14 mouse cellular contexts compared by ENCODE assay signal in genomic region chr8:10224305-10224971, GRCm38 (mm10).
DNase-seq lines count a peak whose midpoint lies in the region; ATAC-seq and TF ChIP-seq lines count a peak whose summit lies in the region.
"Had no signal": no experiment of that assay in that cellular context is flagged by ENCODE, and none has a peak within 500 bp of the region (broad histone marks: within the 10 kb centered on the region; RNA-seq: fewer than 3 reads in every experiment).

No protein-coding gene starts in this region.

- H3K36me3 ChIP-seq in intestine, embryonic 14.5 days (ENCODE audit: control insufficient read depth, insufficient read depth, low read length) = no peaks in the 10 kb centered on the region
- no peaks in the 10 kb centered on the region for H3K36me3 ChIP-seq in intestine, postnatal 0 days (ENCODE audit: control insufficient read depth, insufficient read depth)
- H3K36me3 ChIP-seq in intestine, embryonic 16.5 days (ENCODE audit: control insufficient read depth, insufficient read depth, low read length) = no peaks in the 10 kb centered on the region
- no peaks in the 10 kb centered on the region for H3K36me3 ChIP-seq in stomach, embryonic 15.5 days
- H3K36me3 ChIP-seq: embryonic facial prominence, embryonic 15.5 days had no signal

- no peak for TF ChIP-seq CTCF in intestine, postnatal 0 days (IDR thresholded peaks at IDR 0.05; ENCODE audit: low read depth)

- WGBS in intestine, embryonic 14.5 days = 48% methylated on average over 10 of the region's 10 CpGs
- WGBS in intestine, postnatal 0 days = 56% methylated on average over 10 of the region's 10 CpGs
- WGBS in intestine, embryonic 16.5 days = 49% methylated on average over 10 of the region's 10 CpGs
- 44% methylated on average over 10 of the region's 10 CpGs for WGBS in stomach, embryonic 15.5 days

- H3K4me2 ChIP-seq in intestine, embryonic 14.5 days (ENCODE audit: low read length) = 0 out of 2 replicates have a peak overlapping the region, but pooled peaks have one; percentile 12
- no peak overlapping the region for H3K4me2 ChIP-seq in intestine, postnatal 0 days (replicated peaks; ENCODE audit: low read depth)
- no peak overlapping the region for H3K4me2 ChIP-seq in intestine, embryonic 16.5 days (ENCODE audit: low read depth, low read length)
- peak overlapping the region; percentile 10; the same call in 1 of the 2 replicates for H3K4me2 ChIP-seq in stomach, embryonic 15.5 days
- H3K4me2 ChIP-seq: embryonic facial prominence, embryonic 15.5 days had no signal

- intact Hi-C loops in heart, postnatal 10 days (cut with DNase I) = no loop called here

- H3K4me1 ChIP-seq in intestine, embryonic 14.5 days (replicated peaks; ENCODE audit: control insufficient read depth, insufficient read depth, low read length) = peaks cover 13% of the 10 kb centered on the region; the same call in 1 of the 2 replicates
- no peaks in the 10 kb centered on the region for H3K4me1 ChIP-seq in intestine, postnatal 0 days (replicated peaks; ENCODE audit: control insufficient read depth, insufficient read depth, low read length)
- H3K4me1 ChIP-seq in intestine, embryonic 16.5 days (ENCODE audit: control insufficient read depth, insufficient read depth, low read length) = peaks cover 3% of the 10 kb centered on the region; the same call in 1 of the 2 replicates
- H3K4me1 ChIP-seq in stomach, embryonic 15.5 days = no peaks in the 10 kb centered on the region; the same call in 1 of the 2 replicates
- H3K4me1 ChIP-seq: embryonic facial prominence, embryonic 15.5 days had no signal

- 0 out of 2 replicates have a peak, but pooled peaks have one; percentile 36 for ATAC-seq in intestine, embryonic 14.5 days (replicated peaks; ENCODE audit: low FRiP score, low TSS enrichment, low read depth)
- ATAC-seq in intestine, postnatal 0 days = no peak
- peak; percentile 44; the same call in 1 of the 2 replicates for ATAC-seq in intestine, embryonic 16.5 days
- ATAC-seq in stomach, embryonic 15.5 days (ENCODE audit: insufficient read depth, low FRiP score, low read depth) = no peak

- no peaks in the 10 kb centered on the region for H3K27me3 ChIP-seq in intestine, embryonic 14.5 days (replicated peaks; ENCODE audit: control insufficient read depth, insufficient read depth, low read length)
- H3K27me3 ChIP-seq in intestine, postnatal 0 days (replicated peaks; ENCODE audit: control insufficient read depth, insufficient read depth, low read length) = no peaks in the 10 kb centered on the region
- no peaks in the 10 kb centered on the region for H3K27me3 ChIP-seq in intestine, embryonic 16.5 days (replicated peaks; ENCODE audit: control insufficient read depth, insufficient read depth, low read length)
- no peaks in the 10 kb centered on the region for H3K27me3 ChIP-seq in stomach, embryonic 15.5 days (replicated peaks)
- H3K27me3 ChIP-seq: embryonic facial prominence, embryonic 15.5 days had no signal

- DNase-seq in intestine, embryonic 14.5 days (ENCODE audit: low spot score) = no peak
- DNase-seq in right cerebral cortex, postnatal 4 days = peak; percentile 44
- no peak for DNase-seq in right cerebral cortex, postnatal 25 days
- DNase-seq in adrenal gland, postnatal 25 days = no peak
- DNase-seq in heart, postnatal 10 days = no peak
- DNase-seq: adrenal gland, postnatal 10 days; cerebellum, adult 18-20 months; gastrocnemius, adult 2 months; kidney, postnatal 10 days had no signal

- H3K27ac ChIP-seq in intestine, embryonic 14.5 days (ENCODE audit: low read depth) = peak overlapping the region; percentile 64
- no peak overlapping the region for H3K27ac ChIP-seq in intestine, postnatal 0 days (ENCODE audit: low read depth, low read length)
- no peak overlapping the region for H3K27ac ChIP-seq in intestine, embryonic 16.5 days (ENCODE audit: low read length)
- peak overlapping the region; percentile 84 for H3K27ac ChIP-seq in stomach, embryonic 15.5 days
- H3K27ac ChIP-seq: embryonic facial prominence, embryonic 15.5 days; gastrocnemius, adult 2 months had no signal

- H3K9ac ChIP-seq in intestine, embryonic 14.5 days (ENCODE audit: low read length) = no peak overlapping the region
- no peak overlapping the region for H3K9ac ChIP-seq in intestine, postnatal 0 days (ENCODE audit: low read depth, low read length)
- no peak overlapping the region for H3K9ac ChIP-seq in intestine, embryonic 16.5 days (ENCODE audit: low read depth, low read length)
- no peak overlapping the region for H3K9ac ChIP-seq in stomach, embryonic 15.5 days
- H3K9ac ChIP-seq: embryonic facial prominence, embryonic 15.5 days had no signal

- H3K9me3 ChIP-seq in intestine, embryonic 14.5 days (ENCODE audit: control insufficient read depth, low read length) = no peaks in the 10 kb centered on the region
- no peaks in the 10 kb centered on the region for H3K9me3 ChIP-seq in intestine, postnatal 0 days (ENCODE audit: control insufficient read depth)
- no peaks in the 10 kb centered on the region for H3K9me3 ChIP-seq in intestine, embryonic 16.5 days (ENCODE audit: control insufficient read depth, low read length)
- 0 out of 2 replicates have a peak, but pooled peaks cover 2% of the 10 kb centered on the region for H3K9me3 ChIP-seq in stomach, embryonic 15.5 days
- H3K9me3 ChIP-seq: embryonic facial prominence, embryonic 15.5 days had no signal

- H3K4me3 ChIP-seq in intestine, embryonic 14.5 days (ENCODE audit: low read depth, low read length) = no peak overlapping the region
- no peak overlapping the region for H3K4me3 ChIP-seq in intestine, postnatal 0 days (ENCODE audit: low read depth, low read length)
- no peak overlapping the region for H3K4me3 ChIP-seq in intestine, embryonic 16.5 days (ENCODE audit: low read length)
- no peak overlapping the region for H3K4me3 ChIP-seq in stomach, embryonic 15.5 days (replicated peaks)
- H3K4me3 ChIP-seq: embryonic facial prominence, embryonic 15.5 days; gastrocnemius, adult 2 months; left cerebral cortex, adult 2 months had no signal

Comparison
In these comparisons a context has a peak if more than half of its experiments do, and no peak if none do; other contexts are left out.
1. ATAC-seq: peak in intestine, embryonic 14.5 days (single experiment) and intestine, embryonic 16.5 days (single experiment); none in intestine, postnatal 0 days (single experiment) and stomach, embryonic 15.5 days (single experiment).
2. H3K27ac ChIP-seq: peak in intestine, embryonic 14.5 days (single experiment) and stomach, embryonic 15.5 days (single experiment); none in intestine, postnatal 0 days (single experiment) and intestine, embryonic 16.5 days (single experiment).
3. H3K4me2 ChIP-seq: peak in intestine, embryonic 14.5 days (single experiment) and stomach, embryonic 15.5 days (single experiment); none in intestine, postnatal 0 days (single experiment) and intestine, embryonic 16.5 days (single experiment).